Mouse (Mus musculus) cerebellum, adult 2 months (tissue): ENCODE data around the gene Bcas1.

Experiments used
- CTCF ChIP-seq: fragments of 200-500 bp; IDR thresholded peaks from 2 replicates; pipeline ENCODE4 v1.5.1; 2011; ENCODE audit warnings: low read depth, mild to moderate bottlenecking, control low read depth, low read length, moderate library complexity, borderline replicate concordance; ENCODE audit not compliant: insufficient read depth
- POLR2A ChIP-seq: fragments of 200-500 bp; IDR thresholded peaks from 2 replicates; pipeline ENCODE4 v1.6.1; 2011; ENCODE audit warnings: low read length, control low read depth, borderline replicate concordance; ENCODE audit not compliant: insufficient read depth

GRCm38 (mm10) chr2:170421924-170422323 lies 5.7 kb downstream of the Bcas1 start:
- TF ChIP-seq POLR2A (no peak), CTCF (no peak)
